Mouse (Mus musculus) stomach, embryonic 16.5 days (tissue): ENCODE results near the gene Ntm. TPM values are rescaled to one million over a fixed set of nuclear protein-coding genes. Genes with fewer than 3 reads are reported as not detected.

ENCODE experiments used
- ATAC-seq: fragments of 200-750 bp; cut with Nextera tagmentation; 2 replicates; pipeline ENCODE4 v1.8.0; 2017; ENCODE audit warnings: moderate number of reproducible peaks, moderate TSS enrichment; ENCODE audit not compliant: insufficient read depth, low FRiP score
- H3K27ac ChIP-seq: fragments of 300-500 bp; sonication (generic); 2 replicates; pipeline ENCODE4 v1.5.1; 2014; ENCODE audit warnings: low read length
- H3K27me3 ChIP-seq: fragments of 300-500 bp; sonication (generic); 2 replicates; pipeline ENCODE4 v1.6.1; 2014; ENCODE audit warnings: low read length, control low read depth, mixed read lengths; ENCODE audit not compliant: control insufficient read depth, insufficient read depth
- H3K36me3 ChIP-seq: fragments of 300-500 bp; sonication (generic); 2 replicates; pipeline ENCODE4 v1.6.1; 2014; ENCODE audit warnings: low read length; ENCODE audit not compliant: control insufficient read depth, insufficient read depth
- H3K4me1 ChIP-seq: fragments of 300-500 bp; sonication (generic); 2 replicates; pipeline ENCODE4 v1.6.1; 2014; ENCODE audit warnings: low read length, control low read depth, mixed read lengths; ENCODE audit not compliant: control insufficient read depth, insufficient read depth
- H3K4me2 ChIP-seq: fragments of 300-500 bp; sonication (generic); 2 replicates; pipeline ENCODE4 v1.6.1; 2014; ENCODE audit warnings: low read depth, low read length, mixed read lengths
- H3K4me3 ChIP-seq: fragments of 300-500 bp; sonication (generic); replicated peaks from 2 replicates; pipeline ENCODE4 v1.5.1; 2014; ENCODE audit warnings: mild to moderate bottlenecking, low read length
- H3K9ac ChIP-seq: fragments of 300-500 bp; sonication (generic); 2 replicates; pipeline ENCODE4 v1.6.1; 2014; ENCODE audit warnings: low read length
- H3K9me3 ChIP-seq: fragments of 300-500 bp; sonication (generic); replicated peaks from 2 replicates; pipeline ENCODE4 v1.6.1; 2016; ENCODE audit warnings: low read length, control low read depth; ENCODE audit not compliant: control insufficient read depth
- WGBS: fragments of 180-500 bp; shearing (Covaris S2); extraction: QIAGEN DNeasy Blood & Tissue Kit; methylation state at CpG from one replicate; pipeline ENCODE4 v1.1.7; 2014; 5-methylcytosine and 5-hydroxymethylcytosine counted together
- polyA plus RNA-seq: library from polyadenylated mRNA; unstranded; fragments of >200 nt; fragmentation: Nextera tagmentation; extraction: Ambion mirVana; gene quantifications from 2 replicates; pipeline ENCODE4 v1.2.1, GENCODE M21; 2015

Ntm gene
- polyA plus RNA-seq, 1 experiment from 2014 or later, result 15.0 TPM

- Histone ChIP-seq H3K36me3 (no peaks in the 10 kb centered on the region), H3K27me3 (no peaks in the 10 kb centered on the region), H3K4me2 (no peak overlapping the region), H3K9me3 (no peaks in the 10 kb centered on the region), H3K4me3 (no peak overlapping the region), H3K9ac (no peak overlapping the region), H3K4me1 (no peaks in the 10 kb centered on the region), H3K27ac (no peak overlapping the region)
- WGBS, result 67% methylated on average over 3 of the region's 3 CpGs
- no peak for ATAC-seq
These were observed 856.2 kb downstream of the Ntm start for GRCm38 (mm10) chr9:29106771-29107170.

GRCm38 (mm10) chr9:29104442-29104841 is 858.5 kb downstream of the Ntm start:
- WGBS, result 73% methylated on average over 5 of the region's 5 CpGs
- H3K4me3 ChIP-seq, result no peak overlapping the region
- H3K27me3 ChIP-seq, result no peaks in the 10 kb centered on the region
- H3K9ac ChIP-seq, result no peak overlapping the region
- ATAC-seq, result no peak
- no peak overlapping the region for H3K27ac ChIP-seq
- no peaks in the 10 kb centered on the region for H3K4me1 ChIP-seq
- H3K9me3 ChIP-seq, result no peaks in the 10 kb centered on the region
- no peak overlapping the region for H3K4me2 ChIP-seq
- no peaks in the 10 kb centered on the region for H3K36me3 ChIP-seq

- no peaks in the 10 kb centered on the region for H3K36me3 ChIP-seq
- H3K27me3 ChIP-seq, result no peaks in the 10 kb centered on the region
- H3K4me2 ChIP-seq, result no peak overlapping the region
- ATAC-seq, result no peak
- WGBS, result 50% methylated on average over 6 of the region's 6 CpGs
- no peaks in the 10 kb centered on the region for H3K9me3 ChIP-seq
- no peak overlapping the region for H3K9ac ChIP-seq
- no peaks in the 10 kb centered on the region for H3K4me1 ChIP-seq
- no peak overlapping the region for H3K4me3 ChIP-seq
- H3K27ac ChIP-seq, result no peak overlapping the region
These were observed 858.9 kb downstream of the Ntm start for GRCm38 (mm10) chr9:29103993-29104392.

GRCm38 (mm10) chr9:29100624-29101023 is 862.3 kb downstream of the Ntm start:
- Histone ChIP-seq H3K4me1 (no peaks in the 10 kb centered on the region), H3K4me2 (no peak overlapping the region), H3K9ac (no peak overlapping the region), H3K27me3 (no peaks in the 10 kb centered on the region), H3K9me3 (no peaks in the 10 kb centered on the region), H3K4me3 (no peak overlapping the region), H3K27ac (no peak overlapping the region), H3K36me3 (no peaks in the 10 kb centered on the region)
- no peak for ATAC-seq
- 69% methylated on average over 5 of the region's 5 CpGs for WGBS

DNA sequence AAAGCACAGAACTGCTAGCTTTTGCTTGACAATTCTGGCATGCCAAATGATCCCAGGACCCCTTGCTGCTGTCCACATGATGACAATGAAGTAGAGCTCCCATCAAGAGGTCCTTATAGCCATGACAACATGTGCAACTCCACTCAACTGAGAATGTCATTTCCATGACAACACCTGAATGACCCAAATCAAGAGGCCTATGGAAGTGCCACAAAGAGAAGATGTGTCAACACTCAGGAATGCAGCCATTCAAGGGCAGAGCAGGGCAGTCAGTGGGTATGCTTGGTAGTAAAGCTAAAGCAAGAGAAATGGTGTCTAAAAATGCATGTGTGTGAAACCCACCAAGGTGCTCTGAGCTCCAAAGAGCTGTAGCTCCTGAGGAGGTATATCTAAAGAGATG is 870.5 kb downstream of the Ntm start:
- Histone ChIP-seq H3K4me1 (no peaks in the 10 kb centered on the region), H3K27me3 (no peaks in the 10 kb centered on the region), H3K27ac (no peak overlapping the region), H3K9ac (no peak overlapping the region), H3K36me3 (no peaks in the 10 kb centered on the region), H3K9me3 (no peaks in the 10 kb centered on the region), H3K4me2 (no peak overlapping the region), H3K4me3 (no peak overlapping the region)
- ATAC-seq, result no peak

- no peak overlapping the region for H3K27ac ChIP-seq
- 46% methylated on average over 5 of the region's 5 CpGs for WGBS
- no peak for ATAC-seq
These were observed 874.3 kb downstream of the Ntm start for GRCm38 (mm10) chr9:29088657-29089056.

DNA sequence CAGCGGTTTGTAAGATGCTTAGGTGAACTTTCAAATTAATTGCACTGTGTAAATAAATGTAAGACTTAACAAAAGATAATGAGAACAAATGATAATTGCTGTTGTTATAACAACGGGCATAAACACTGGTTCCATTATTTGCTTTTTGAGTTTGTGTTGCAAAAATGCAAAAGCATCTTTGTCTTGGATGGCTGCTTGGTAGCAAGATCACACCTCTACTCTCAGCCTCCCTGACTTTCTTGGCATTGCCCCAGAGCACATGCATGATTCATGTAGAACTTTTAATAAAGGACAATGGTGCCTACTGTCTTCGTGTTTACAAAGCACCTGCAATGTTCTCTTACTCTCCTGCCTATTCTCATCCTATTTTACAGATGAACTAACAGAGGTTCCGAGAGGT is 875.3 kb downstream of the Ntm start:
- Histone ChIP-seq H3K36me3 (no peaks in the 10 kb centered on the region), H3K27ac (no peak overlapping the region), H3K27me3 (no peaks in the 10 kb centered on the region), H3K4me3 (no peak overlapping the region), H3K9me3 (no peaks in the 10 kb centered on the region), H3K4me2 (no peak overlapping the region), H3K4me1 (no peaks in the 10 kb centered on the region), H3K9ac (no peak overlapping the region)
- ATAC-seq, result no peak
- 72% methylated on average over 4 of the region's 4 CpGs for WGBS

More at GRCm38 (mm10) chr9:29088657-29089056, 874.3 kb downstream of the Ntm start:
- Histone ChIP-seq H3K4me1 (no peaks in the 10 kb centered on the region), H3K9ac (no peak overlapping the region), H3K4me3 (no peak overlapping the region), H3K36me3 (no peaks in the 10 kb centered on the region), H3K27me3 (no peaks in the 10 kb centered on the region), H3K4me2 (no peak overlapping the region), H3K9me3 (no peaks in the 10 kb centered on the region)

DNA sequence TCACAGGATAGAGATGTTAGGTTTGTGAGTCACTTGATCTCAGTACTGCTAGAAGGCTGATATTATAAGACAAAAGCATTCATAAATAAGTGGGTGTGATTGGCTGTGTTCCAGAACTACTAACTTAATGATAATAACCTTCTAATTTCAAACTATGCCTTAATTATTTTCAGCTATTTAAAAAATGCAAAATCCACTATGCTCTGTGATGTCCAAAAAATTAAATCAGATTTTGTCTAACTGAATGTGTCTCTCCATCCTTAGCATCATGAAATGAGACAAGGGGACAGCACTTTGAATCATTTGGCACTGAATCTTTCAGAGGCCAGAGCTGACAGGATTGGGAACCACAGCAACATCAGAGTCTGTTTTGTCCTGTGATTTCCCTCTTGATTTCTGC is 875.8 kb downstream of the Ntm start:
- no peaks in the 10 kb centered on the region for H3K27me3 ChIP-seq
- H3K9me3 ChIP-seq, result no peaks in the 10 kb centered on the region
- no peak overlapping the region for H3K4me3 ChIP-seq
- H3K4me1 ChIP-seq, result no peaks in the 10 kb centered on the region
- H3K27ac ChIP-seq, result no peak overlapping the region
- no peaks in the 10 kb centered on the region for H3K36me3 ChIP-seq
- ATAC-seq, result no peak
- no peak overlapping the region for H3K9ac ChIP-seq
- no peak overlapping the region for H3K4me2 ChIP-seq

GRCm38 (mm10) chr9:29075924-29076577 is 886.9 kb downstream of the Ntm start:
- H3K4me1 ChIP-seq, result no peaks in the 10 kb centered on the region
- no peak overlapping the region for H3K9ac ChIP-seq
- ATAC-seq, result no peak
- no peaks in the 10 kb centered on the region for H3K36me3 ChIP-seq
- H3K9me3 ChIP-seq, result no peaks in the 10 kb centered on the region
- H3K27me3 ChIP-seq, result no peaks in the 10 kb centered on the region
- WGBS, result 76% methylated on average over 5 of the region's 5 CpGs
- H3K27ac ChIP-seq, result no peak overlapping the region
- H3K4me3 ChIP-seq, result no peak overlapping the region
- H3K4me2 ChIP-seq, result no peak overlapping the region

DNA sequence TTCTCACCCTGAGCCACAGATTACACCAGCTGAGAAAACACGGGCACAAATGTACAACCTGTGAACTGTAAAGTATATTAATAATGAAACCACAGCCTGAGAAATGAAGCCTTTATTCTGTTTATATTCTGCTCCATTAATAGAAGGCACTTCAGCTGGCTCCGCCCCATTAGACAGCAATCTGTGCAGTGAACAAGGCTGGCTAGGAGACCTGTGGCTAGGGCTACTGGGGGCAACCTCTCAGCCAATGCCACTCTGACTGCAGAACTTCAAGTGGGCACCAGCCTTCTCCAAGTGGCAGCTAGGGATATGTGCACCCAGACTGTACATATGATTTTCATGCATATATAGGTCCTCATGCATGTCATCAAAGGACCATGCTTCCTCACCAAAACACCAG is 887.7 kb downstream of the Ntm start:
- 77% methylated on average over 2 of the region's 2 CpGs for WGBS
- Histone ChIP-seq H3K9me3 (no peaks in the 10 kb centered on the region), H3K4me2 (no peak overlapping the region), H3K27ac (no peak overlapping the region), H3K4me1 (no peaks in the 10 kb centered on the region), H3K27me3 (no peaks in the 10 kb centered on the region), H3K36me3 (no peaks in the 10 kb centered on the region), H3K4me3 (no peak overlapping the region), H3K9ac (no peak overlapping the region)
- ATAC-seq, result no peak
